Mouse (Mus musculus): Measurements from ENCODE around the gene Fnip2. TPM values are rescaled to one million over a fixed set of nuclear protein-coding genes. Genes with fewer than 3 reads are reported as not detected.
A peak's percentile ranks its signal among the peaks of the same experiment; 100 is the strongest.
"Not testable (repeated sequence)": the region's sequence is repeated elsewhere in the genome, so short reads cannot be mapped to it uniquely, and the experiment has no call there.

Fnip2 gene
- polyA plus RNA-seq, 1 experiment from 2014 or later, result 2.6 TPM

DNA sequence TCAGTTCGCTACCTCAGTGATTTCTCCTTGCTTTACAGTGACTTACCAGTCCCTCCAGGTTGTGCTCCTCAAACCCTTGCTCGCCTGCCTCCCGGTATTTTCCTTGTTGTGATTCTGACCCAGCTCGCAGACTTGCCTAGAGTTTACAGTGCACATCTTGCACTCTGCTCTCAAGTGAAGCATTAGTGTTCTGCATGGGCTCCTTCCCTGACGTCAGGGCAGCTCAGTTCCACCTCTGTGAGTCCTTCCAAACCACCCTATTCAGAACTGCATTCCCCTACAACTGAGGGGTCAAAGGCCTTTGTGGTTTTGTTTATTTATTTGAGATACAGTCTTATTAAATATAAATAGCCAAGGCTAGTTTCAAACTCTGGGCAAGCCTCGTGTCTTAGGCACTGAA is 10.6 kb upstream of the Fnip2 start:
- Histone ChIP-seq H3K9ac (ENCODE audit: low read length) (no peak overlapping the region), H3K4me1 (ENCODE audit: control insufficient read depth, insufficient read depth, low read length) (peaks cover 8% of the 10 kb centered on the region), H3K4me3 (ENCODE audit: low read length) (no peak overlapping the region), H3K9me3 (replicated peaks; ENCODE audit: control insufficient read depth, low read length) (no peaks in the 10 kb centered on the region), H3K4me2 (ENCODE audit: low read depth, low read length) (no peak overlapping the region), H3K36me3 (ENCODE audit: control insufficient read depth, insufficient read depth) (no peaks in the 10 kb centered on the region), H3K27ac (ENCODE audit: low read length) (no peak overlapping the region), H3K27me3 (ENCODE audit: control insufficient read depth, insufficient read depth, low read length) (no peaks in the 10 kb centered on the region)
- no peak for ATAC-seq (replicated peaks; ENCODE audit: extremely low read depth, insufficient read depth, low FRiP score)
- WGBS, result 76% methylated on average over 6 of the region's 6 CpGs

DNA sequence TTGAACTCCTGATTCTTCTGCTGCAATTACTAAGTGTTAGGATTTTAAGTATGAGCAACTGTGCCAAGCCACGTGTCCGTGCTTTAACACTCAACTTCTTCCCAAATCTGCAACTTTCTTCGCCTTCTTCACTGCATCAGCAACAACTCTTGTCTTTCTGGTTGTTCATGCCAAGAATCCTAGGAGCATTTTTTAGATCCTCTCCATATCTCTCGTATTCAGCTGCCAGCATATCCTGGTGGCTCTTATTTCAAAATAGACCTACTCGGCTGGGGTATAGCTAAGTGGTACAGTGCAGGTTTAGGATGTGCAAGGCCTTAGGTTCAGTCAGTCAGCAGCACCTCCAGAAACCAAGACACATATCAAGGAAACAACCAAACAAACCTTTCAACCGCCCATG is 10.0 kb upstream of the Fnip2 start:
- Histone ChIP-seq H3K27me3 (ENCODE audit: control insufficient read depth, insufficient read depth, low read length) (no peaks in the 10 kb centered on the region), H3K9ac (ENCODE audit: low read length) (no peak overlapping the region), H3K36me3 (ENCODE audit: control insufficient read depth, insufficient read depth) (no peaks in the 10 kb centered on the region), H3K4me1 (ENCODE audit: control insufficient read depth, insufficient read depth, low read length) (peaks cover 8% of the 10 kb centered on the region), H3K4me3 (ENCODE audit: low read length) (no peak overlapping the region), H3K4me2 (ENCODE audit: low read depth, low read length) (no peak overlapping the region), H3K9me3 (replicated peaks; ENCODE audit: control insufficient read depth, low read length) (no peaks in the 10 kb centered on the region), H3K27ac (ENCODE audit: low read length) (no peak overlapping the region)
- WGBS, result 53% methylated on average over 6 of the region's 6 CpGs
- no peak for ATAC-seq (replicated peaks; ENCODE audit: extremely low read depth, insufficient read depth, low FRiP score)

DNA sequence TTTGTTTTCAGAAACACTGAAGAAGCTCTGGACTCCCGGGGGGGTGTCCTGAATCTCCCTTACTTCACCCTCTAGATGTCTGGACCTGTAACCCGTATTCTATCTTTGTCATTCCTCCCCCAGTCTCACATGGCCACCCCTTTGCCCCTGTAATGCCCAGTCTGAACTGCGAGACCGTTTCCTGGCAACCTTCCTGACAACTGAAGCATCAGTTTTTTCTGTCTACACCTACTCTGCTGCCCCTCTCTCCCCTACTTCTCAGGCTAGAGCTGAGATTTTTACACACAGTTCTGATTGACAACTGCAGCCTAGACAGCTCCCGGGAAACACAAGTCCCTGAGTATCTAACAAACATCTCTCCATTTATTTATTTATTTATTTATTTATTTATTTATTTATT is 9.3 kb upstream of the Fnip2 start:
- H3K27ac ChIP-seq (ENCODE audit: low read length), result no peak overlapping the region
- no peaks in the 10 kb centered on the region for H3K9me3 ChIP-seq (replicated peaks; ENCODE audit: control insufficient read depth, low read length)
- peak overlapping the region; percentile 30; the same call in 1 of the 2 replicates for H3K9ac ChIP-seq (ENCODE audit: low read length)
- H3K4me3 ChIP-seq (ENCODE audit: low read length), result no peak overlapping the region
- H3K4me1 ChIP-seq (ENCODE audit: control insufficient read depth, insufficient read depth, low read length), result peaks cover 8% of the 10 kb centered on the region
- no peak for ATAC-seq (replicated peaks; ENCODE audit: extremely low read depth, insufficient read depth, low FRiP score)
- H3K4me2 ChIP-seq (ENCODE audit: low read depth, low read length), result no peak overlapping the region; the same call in 1 of the 2 replicates
- no peaks in the 10 kb centered on the region for H3K36me3 ChIP-seq (ENCODE audit: control insufficient read depth, insufficient read depth)
- no peaks in the 10 kb centered on the region for H3K27me3 ChIP-seq (ENCODE audit: control insufficient read depth, insufficient read depth, low read length)
- 24% methylated on average over 5 of the region's 5 CpGs for WGBS

DNA sequence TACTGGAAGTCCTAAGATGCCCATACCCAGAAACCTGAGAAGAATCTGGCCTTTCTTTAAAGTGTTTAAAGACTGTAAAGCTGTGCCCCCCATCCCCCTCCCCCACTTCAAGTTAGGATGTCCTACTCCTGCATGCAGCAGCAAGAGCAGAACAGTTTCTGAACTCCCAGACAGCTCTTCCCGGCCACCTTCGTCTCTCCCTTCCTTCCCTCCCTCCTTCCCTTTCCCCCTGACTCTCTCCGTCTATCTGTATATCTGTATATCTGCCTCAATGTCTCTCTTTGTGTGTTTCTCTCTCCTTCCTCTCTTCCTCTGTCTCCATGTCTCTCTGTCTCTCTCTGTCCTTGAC is 8.8 kb upstream of the Fnip2 start:
- Histone ChIP-seq H3K4me1 (ENCODE audit: control insufficient read depth, insufficient read depth, low read length) (peaks cover 8% of the 10 kb centered on the region), H3K9me3 (replicated peaks; ENCODE audit: control insufficient read depth, low read length) (no peaks in the 10 kb centered on the region), H3K9ac (ENCODE audit: low read length) (peak overlapping the region; percentile 30; the same call in 1 of the 2 replicates), H3K27me3 (ENCODE audit: control insufficient read depth, insufficient read depth, low read length) (no peaks in the 10 kb centered on the region), H3K4me2 (ENCODE audit: low read depth, low read length) (peak overlapping the region; percentile 15; the same call in 1 of the 2 replicates), H3K4me3 (ENCODE audit: low read length) (no peak overlapping the region), H3K36me3 (ENCODE audit: control insufficient read depth, insufficient read depth) (no peaks in the 10 kb centered on the region), H3K27ac (ENCODE audit: low read length) (no peak overlapping the region)
- no peak for ATAC-seq (replicated peaks; ENCODE audit: extremely low read depth, insufficient read depth, low FRiP score)
- WGBS, result 9% methylated on average over 3 of the region's 3 CpGs

DNA sequence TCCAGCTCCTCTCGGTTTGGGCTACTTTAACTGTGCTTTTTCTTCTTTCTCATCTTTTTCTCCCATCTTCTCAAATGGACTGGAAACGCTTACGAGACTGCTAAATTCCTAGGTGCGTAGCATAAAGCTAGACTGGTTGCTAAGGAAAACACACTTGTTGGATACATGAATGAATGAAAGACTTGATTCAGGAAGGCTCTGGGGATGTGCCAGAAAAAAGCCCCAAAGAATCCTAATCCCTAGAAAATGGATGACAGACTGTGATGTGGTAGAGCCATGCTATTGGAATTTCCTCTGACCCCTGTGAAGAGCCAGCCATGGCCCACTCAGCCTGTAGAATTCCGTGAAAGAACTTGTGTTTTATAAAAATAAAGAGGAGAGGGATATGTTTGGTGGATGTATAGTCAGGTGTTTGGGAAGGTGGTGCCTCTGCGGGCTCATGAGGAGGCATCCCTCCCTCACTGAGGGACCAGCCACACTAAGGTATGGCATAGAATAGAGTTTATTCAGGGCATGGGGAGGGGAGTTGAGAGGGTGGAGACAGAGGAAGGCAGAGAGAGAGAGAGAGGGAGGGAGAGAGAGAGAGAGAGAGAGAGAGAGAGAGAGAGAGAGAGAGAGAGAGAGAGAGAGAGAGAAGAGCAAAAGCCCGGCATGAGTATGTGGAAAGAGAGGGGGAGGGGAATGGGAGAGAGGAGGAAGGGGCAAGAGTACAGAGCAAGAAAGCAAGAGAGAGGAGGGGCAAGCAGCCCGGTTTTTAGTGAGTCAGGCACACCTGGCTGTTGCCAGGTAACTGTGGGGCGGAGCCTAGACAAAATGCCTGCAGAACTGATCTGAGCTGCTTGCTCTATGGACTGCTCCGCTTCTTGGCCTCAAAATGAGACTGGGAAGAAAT is 8.2 kb upstream of the Fnip2 start:
- ATAC-seq (replicated peaks; ENCODE audit: extremely low read depth, insufficient read depth, low FRiP score), result no peak
- Histone ChIP-seq H3K27ac (ENCODE audit: low read length) (no peak overlapping the region), H3K36me3 (ENCODE audit: control insufficient read depth, insufficient read depth) (no peaks in the 10 kb centered on the region), H3K4me3 (ENCODE audit: low read length) (no peak overlapping the region), H3K4me2 (ENCODE audit: low read depth, low read length) (peak overlapping the region; percentile 15; the same call in 1 of the 2 replicates), H3K9me3 (replicated peaks; ENCODE audit: control insufficient read depth, low read length) (no peaks in the 10 kb centered on the region), H3K27me3 (ENCODE audit: control insufficient read depth, insufficient read depth, low read length) (no peaks in the 10 kb centered on the region), H3K9ac (ENCODE audit: low read length) (no peak overlapping the region), H3K4me1 (ENCODE audit: control insufficient read depth, insufficient read depth, low read length) (peaks cover 8% of the 10 kb centered on the region)
- whole genome bisulfite sequencing, result 41% methylated on average over 10 of the region's 10 CpGs

DNA sequence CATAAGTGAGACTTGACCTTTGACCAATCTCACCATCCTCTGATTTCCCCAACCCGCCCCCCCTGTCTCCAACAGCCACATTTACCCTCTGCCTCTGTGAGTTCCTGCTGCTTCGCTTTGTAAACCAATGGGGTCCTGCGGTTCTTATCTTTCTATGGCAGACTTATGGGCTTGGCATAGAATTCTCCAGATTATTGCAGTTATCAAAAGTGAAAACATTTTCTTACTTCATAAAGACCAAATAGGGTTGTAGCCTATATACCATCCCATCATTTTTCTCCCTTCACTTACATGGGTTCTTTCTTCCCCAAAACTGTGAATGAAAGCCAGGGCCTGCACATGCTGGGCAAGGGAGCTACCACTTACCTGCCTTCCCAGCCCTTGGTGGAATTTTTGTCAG is 6.7 kb upstream of the Fnip2 start:
- H3K9ac ChIP-seq (ENCODE audit: low read length), result no peak overlapping the region

DNA sequence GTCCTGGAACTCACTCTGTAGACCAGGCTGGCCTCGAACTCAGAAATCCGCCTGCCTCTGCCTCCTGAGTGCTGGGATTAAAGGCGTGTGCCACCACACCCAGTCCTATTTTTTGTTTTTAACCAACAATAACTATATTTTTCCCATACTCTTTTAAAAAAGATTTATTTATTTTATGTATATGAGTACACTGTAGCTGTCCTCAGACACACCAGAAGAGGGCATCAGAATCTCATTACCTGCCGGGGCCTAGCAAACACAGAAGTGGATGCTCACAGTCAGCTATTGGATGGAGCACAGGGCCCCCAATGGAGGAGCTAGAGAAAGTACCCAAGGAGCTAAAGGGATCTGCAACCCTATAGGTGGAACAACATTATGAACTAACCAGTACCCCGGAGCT is 5.8 kb upstream of the Fnip2 start:
- not testable (repeated sequence) for H3K4me2 ChIP-seq (ENCODE audit: low read depth, low read length); H3K36me3 ChIP-seq (ENCODE audit: control insufficient read depth, insufficient read depth); ATAC-seq (replicated peaks; ENCODE audit: extremely low read depth, insufficient read depth, low FRiP score); H3K9ac ChIP-seq (ENCODE audit: low read length); H3K4me1 ChIP-seq (ENCODE audit: control insufficient read depth, insufficient read depth, low read length); H3K27me3 ChIP-seq (ENCODE audit: control insufficient read depth, insufficient read depth, low read length); H3K4me3 ChIP-seq (ENCODE audit: low read length); H3K9me3 ChIP-seq (replicated peaks; ENCODE audit: control insufficient read depth, low read length); H3K27ac ChIP-seq (ENCODE audit: low read length)
- WGBS, result 87% methylated on average over 5 of the region's 5 CpGs

More for the DNA sequence above, 6.7 kb upstream of the Fnip2 start:
- H3K4me3 ChIP-seq (ENCODE audit: low read length), result no peak overlapping the region
- H3K9me3 ChIP-seq (replicated peaks; ENCODE audit: control insufficient read depth, low read length), result no peaks in the 10 kb centered on the region
- no peaks in the 10 kb centered on the region for H3K27me3 ChIP-seq (ENCODE audit: control insufficient read depth, insufficient read depth, low read length)
- 77% methylated on average over 3 of the region's 3 CpGs for WGBS
- no peaks in the 10 kb centered on the region for H3K36me3 ChIP-seq (ENCODE audit: control insufficient read depth, insufficient read depth)
- ATAC-seq (replicated peaks; ENCODE audit: extremely low read depth, insufficient read depth, low FRiP score), result no peak
- peaks cover 8% of the 10 kb centered on the region for H3K4me1 ChIP-seq (ENCODE audit: control insufficient read depth, insufficient read depth, low read length)
- H3K4me2 ChIP-seq (ENCODE audit: low read depth, low read length), result no peak overlapping the region
- no peak overlapping the region for H3K27ac ChIP-seq (ENCODE audit: low read length)

DNA sequence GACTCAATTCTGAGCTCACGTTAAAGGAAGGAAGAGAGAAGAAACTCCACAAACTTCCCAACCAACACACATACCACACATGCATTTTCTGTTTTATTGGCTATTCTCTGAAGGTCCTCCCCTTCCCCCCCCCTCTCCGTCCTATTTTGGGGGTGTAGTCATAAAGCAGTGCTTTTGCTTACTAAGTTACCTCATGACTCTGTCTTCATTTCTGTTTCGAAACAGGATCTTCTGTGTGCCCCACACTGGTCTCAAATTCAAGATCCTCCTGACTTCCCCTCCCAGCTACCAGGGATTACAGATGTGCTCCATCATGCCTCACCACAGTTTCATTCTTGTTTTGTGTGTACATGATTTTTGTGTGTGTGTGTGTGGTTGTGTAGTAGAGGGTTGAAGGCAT is 4.8 kb upstream of the Fnip2 start:
- Histone ChIP-seq H3K27me3 (ENCODE audit: control insufficient read depth, insufficient read depth, low read length) (no peaks in the 10 kb centered on the region), H3K4me3 (ENCODE audit: low read length) (no peak overlapping the region), H3K4me2 (ENCODE audit: low read depth, low read length) (no peak overlapping the region), H3K9ac (ENCODE audit: low read length) (no peak overlapping the region), H3K27ac (ENCODE audit: low read length) (no peak overlapping the region), H3K4me1 (ENCODE audit: control insufficient read depth, insufficient read depth, low read length) (peaks cover 11% of the 10 kb centered on the region), H3K9me3 (replicated peaks; ENCODE audit: control insufficient read depth, low read length) (no peaks in the 10 kb centered on the region), H3K36me3 (ENCODE audit: control insufficient read depth, insufficient read depth) (no peaks in the 10 kb centered on the region)
- 66% methylated on average over 3 of the region's 3 CpGs for WGBS
- no peak for ATAC-seq (replicated peaks; ENCODE audit: extremely low read depth, insufficient read depth, low FRiP score)

DNA sequence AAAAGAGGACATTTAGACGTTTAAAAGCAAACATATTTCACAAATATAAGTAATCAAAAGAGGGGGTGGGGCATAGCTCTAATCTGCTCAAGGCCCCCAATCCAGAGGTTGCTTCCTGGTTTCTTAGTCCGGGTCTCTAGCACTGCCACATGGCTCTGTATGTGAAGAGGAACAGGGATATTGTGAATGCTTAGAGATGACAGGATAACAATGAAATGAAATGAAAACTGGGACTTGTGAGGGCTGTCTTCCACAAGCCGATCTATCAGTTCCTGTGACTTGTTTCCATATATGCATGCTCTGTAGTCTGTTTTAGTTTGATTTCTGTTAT is 1.7 kb upstream of the Fnip2 start:
- Histone ChIP-seq H3K9ac (ENCODE audit: low read length) (no peak overlapping the region), H3K4me2 (ENCODE audit: low read depth, low read length) (no peak overlapping the region), H3K27me3 (ENCODE audit: control insufficient read depth, insufficient read depth, low read length) (no peaks in the 10 kb centered on the region), H3K9me3 (replicated peaks; ENCODE audit: control insufficient read depth, low read length) (no peaks in the 10 kb centered on the region), H3K4me3 (ENCODE audit: low read length) (no peak overlapping the region), H3K27ac (ENCODE audit: low read length) (no peak overlapping the region), H3K4me1 (ENCODE audit: control insufficient read depth, insufficient read depth, low read length) (peaks cover 12% of the 10 kb centered on the region), H3K36me3 (ENCODE audit: control insufficient read depth, insufficient read depth) (no peaks in the 10 kb centered on the region)
- ATAC-seq (replicated peaks; ENCODE audit: extremely low read depth, insufficient read depth, low FRiP score), result no peak
- WGBS, result 72% methylated on average over 3 of the region's 3 CpGs

All from heart, embryonic 16.5 days (tissue).